Mouse (Mus musculus) cerebellum, postnatal 10 days (tissue): ENCODE results near the gene Klf1.
"Not testable (repeated sequence)": the region's sequence is repeated elsewhere in the genome, so short reads cannot be mapped to it uniquely, and the experiment has no call there.

Experiments
- DNase-seq, 2 experiments: peaks; one replicate each; pipeline ENCODE4 v3.0.0; 2021; ENCODE audit warnings: mixed read lengths in 2 of 2

Klf1 gene

GRCm38 (mm10) chr8:84907979-84908378 is 6.3 kb downstream of the Klf1 start:
- not testable (repeated sequence) for DNase-seq

GRCm38 (mm10) chr8:84908421-84909161 is 6.9 kb downstream of the Klf1 start, which contains the start of gene Dnase2a:
Gene Dnase2a, plus strand, starts transcription at chr8:84908560.
- peak; percentile 91 to 94 for DNase-seq

DNA sequence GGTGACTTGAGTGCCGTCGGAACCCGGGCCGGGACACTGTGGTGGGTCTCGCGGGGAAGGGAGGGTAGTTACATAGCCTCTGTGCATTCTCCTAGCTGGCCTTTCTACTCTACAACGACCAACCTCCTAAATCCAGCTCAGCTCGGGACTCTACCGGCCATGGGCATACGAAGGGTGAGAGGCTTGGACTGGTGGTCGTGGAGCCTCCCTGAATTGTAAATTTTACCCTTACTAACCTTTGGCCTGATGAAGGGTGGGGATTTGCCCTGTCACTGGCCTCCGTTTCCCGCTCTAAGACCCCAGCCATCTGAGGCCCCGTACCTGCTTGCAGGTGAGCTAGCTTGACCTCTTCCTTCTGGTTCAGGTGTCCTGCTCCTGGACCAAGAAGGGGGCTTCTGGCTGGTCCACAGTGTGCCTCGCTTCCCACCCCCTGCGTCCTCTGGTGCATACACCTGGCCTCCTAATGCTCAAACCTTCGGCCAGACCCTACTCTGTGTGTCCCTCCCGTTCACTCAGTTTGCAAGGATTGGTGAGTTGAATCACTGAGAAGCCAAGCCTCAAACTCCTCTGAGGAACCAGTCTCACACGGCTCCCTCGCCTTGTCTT is 7.5 kb downstream of the Klf1 start:
- DNase-seq, result no peak

GRCm38 (mm10) chr8:84909949-84910348 is 8.2 kb downstream of the Klf1 start:
- no peak for DNase-seq

DNA sequence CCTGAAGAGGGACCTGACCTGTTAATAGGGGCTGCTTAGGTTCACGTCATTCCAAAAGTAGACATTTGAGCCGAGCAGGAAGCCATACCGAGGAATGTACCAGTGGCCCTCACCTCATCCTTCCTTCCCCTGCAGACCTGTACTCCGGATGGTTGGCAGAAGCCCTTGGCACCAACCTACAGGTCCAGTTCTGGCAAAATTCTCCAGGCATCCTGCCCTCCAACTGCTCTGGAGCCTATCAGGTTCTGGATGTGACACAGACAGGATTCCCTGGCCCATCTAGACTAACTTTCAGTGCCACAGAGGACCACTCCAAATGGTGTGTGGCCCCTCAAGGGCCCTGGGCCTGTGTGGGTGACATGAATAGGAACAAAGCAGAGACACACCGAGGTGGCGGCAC is 8.8 kb downstream of the Klf1 start:
- DNase-seq, result no peak

DNA sequence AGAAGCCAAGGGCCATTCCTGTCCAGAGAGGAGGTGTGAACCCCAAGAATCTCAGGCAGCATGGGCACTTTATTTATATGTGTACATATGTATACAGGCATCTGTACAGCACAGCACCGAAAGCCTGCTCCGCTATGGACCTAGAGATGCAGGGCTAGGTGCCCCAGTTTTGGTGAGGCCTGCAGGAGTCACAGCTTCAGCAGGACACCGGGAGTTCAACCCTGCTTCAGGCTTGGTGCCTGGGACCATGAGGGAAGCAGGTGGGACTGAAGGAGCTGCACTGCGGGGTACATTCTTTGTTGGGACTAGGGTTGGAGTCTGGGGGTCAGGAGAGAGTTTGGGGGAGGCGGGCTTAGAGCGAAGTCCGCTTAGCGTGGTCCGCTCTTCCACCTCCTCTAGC is 10.1 kb downstream of the Klf1 start:
- DNase-seq, result no peak

DNA sequence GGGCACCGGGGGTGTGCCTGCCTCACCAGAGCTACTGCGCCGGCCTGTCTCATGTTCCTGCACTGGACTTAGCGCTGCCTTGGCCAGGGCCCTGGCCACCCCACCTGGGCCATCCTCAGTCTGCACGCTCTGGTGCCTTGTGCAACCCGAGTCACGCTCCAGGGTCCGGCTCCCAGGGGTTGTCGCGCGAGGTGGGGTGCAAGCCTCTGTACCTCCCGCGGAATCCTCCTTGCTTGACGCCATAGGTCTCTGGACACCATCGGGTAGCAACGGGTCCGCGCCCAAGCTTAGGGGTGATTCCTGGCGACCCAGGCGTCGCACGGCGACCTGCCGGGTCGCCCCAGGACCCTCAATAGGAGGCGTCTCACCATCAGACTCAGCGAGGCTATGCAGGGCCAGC is 10.7 kb downstream of the Klf1 start:
- DNase-seq, result no peak

GRCm38 (mm10) chr8:84912895-84913501 is 11.3 kb downstream of the Klf1 start:
- peak; percentile 75 to 79 for DNase-seq

- DNase-seq, result no peak
Measured at GRCm38 (mm10) chr8:84913502-84913900, 11.8 kb downstream of the Klf1 start.

DNA sequence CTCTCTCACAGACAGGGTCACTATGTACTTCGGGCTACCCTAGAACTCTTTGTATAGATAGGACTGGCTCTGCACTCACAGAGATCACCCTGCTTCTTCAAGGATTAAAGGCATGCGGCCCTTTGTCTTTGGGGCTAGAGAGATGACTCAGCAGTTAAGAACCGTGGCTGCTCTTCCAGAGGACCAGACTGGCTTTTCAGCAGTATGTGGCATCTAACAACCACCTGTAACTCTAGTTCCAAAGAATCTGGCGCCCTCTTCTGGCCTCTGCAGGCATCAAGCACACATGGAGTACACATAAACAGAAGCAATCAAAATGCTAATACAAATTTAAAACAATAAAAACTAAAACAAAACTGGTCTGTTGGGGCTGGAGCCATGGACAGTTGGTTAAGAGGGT is 12.2 kb downstream of the Klf1 start:
- peak; percentile 64 to 82 for DNase-seq

GRCm38 (mm10) chr8:84915269-84915668 is 13.5 kb downstream of the Klf1 start:
- no peak for DNase-seq

GRCm38 (mm10) chr8:84917781-84918180 is 16.1 kb downstream of the Klf1 start:
- DNase-seq, result peak in 1 of 2 experiments; percentile 45

DNA sequence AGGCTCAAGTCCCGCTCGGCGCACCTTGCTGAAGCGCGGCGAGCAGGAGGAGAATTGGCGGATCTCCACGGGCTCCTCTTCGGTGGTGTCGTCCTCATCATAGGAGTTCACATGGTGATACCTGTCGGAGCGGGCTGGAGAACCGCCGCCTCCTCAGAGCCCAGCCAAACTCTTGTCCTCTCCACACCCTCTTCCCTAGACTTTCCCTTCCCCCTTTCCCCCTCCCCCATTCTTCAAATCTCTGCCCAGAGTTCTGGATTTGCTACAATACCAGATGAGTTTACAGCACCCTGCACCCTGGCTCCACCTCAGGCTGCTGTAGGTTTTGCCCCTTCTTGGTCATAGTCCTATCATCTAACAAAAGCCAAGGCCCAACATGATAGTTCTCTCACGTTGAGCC is 16.9 kb downstream of the Klf1 start:
- no peak for DNase-seq

GRCm38 (mm10) chr8:84921596-84921995 is 19.9 kb downstream of the Klf1 start:
- DNase-seq, result no peak

- DNase-seq, result no peak
Measured at GRCm38 (mm10) chr8:84925557-84925956, 23.8 kb downstream of the Klf1 start.

DNA sequence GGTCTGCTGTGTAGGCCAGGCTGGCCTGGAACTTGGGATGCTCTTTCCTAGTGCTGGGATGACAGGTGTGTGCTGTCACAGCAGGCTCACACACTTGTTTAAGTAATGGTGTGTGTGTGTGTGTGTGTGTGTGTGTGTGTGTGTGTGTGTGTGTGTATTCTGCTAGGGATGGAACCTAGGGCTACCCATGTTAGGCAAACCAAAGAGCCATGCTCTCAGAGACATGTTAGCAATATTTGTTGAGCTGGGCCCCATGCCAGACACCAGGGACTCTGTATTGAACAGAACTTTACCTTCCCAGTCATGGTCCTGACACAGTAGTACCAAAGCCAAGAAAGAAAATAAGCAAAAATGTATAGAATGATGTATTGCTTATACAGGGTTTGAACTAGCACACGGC is 25.8 kb downstream of the Klf1 start:
- DNase-seq, result no peak

- DNase-seq, result peak; percentile 90 to 92
Measured at GRCm38 (mm10) chr8:84928456-84929306, 27.0 kb downstream of the Klf1 start.

- DNase-seq, result no peak
Measured at GRCm38 (mm10) chr8:84930582-84930981, 28.9 kb downstream of the Klf1 start.

DNA sequence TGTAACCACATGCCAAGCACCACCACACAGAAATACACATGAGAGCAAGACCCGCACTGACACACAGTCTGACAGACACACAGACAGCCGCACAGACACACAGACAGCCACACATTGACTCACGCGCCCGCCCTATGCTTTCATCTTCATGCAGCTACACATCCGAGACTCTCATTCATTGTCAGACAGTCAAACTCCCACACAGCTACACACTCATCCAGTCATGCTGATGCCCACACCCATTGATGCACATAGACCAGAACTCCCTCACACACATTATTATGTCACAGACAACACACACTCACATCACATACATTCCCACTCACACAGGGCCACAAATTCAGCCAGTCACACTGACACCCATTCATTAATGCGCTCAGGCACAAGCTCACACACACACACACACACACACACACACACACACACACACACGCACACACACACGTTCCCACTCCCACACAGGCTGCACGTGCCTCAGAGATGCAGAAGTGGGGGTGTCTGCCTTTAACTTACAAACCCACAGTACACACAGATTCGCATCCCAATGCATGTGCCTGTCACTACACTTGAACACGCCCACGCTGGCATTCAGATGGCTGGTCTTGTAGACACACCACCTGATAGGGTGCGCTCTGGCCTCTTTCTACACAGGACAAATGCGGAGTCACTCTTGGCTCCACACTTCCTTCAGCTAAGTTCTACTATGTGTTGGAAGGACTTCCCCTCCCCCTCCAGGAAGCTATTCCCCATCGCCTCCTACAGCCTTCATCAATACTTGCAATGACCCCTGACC is 32.2 kb downstream of the Klf1 start:
- no peak for DNase-seq

DNA sequence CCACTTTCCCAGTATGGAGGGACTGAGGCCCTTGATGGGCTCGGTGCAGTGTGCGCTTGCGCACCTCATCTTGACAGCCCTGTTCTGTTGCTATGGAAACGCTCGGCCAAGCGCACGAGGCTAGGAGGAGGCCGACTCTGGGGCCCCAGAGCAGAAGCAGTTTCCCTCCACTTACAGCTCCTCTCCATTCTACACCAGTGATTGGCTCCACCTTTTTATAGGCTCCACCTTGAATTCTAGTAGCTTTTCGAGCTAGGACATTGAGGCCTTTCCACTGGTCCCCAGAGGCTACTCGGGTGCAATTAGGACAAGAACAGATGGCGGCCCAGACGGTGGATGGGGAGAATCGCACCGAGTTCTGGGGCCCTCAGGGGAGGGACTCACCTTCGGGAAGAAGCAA is 33.1 kb downstream of the Klf1 start:
- peak; percentile 83 to 88 for DNase-seq

GRCm38 (mm10) chr8:84935489-84935888 is 33.8 kb downstream of the Klf1 start:
- DNase-seq, result peak; percentile 54 to 62
